Mouse (Mus musculus): ENCODE results near the gene Cbfa2t3.

GRCm38 (mm10) chr8:122620446-122620845 is 78.5 kb downstream of the Cbfa2t3 start:
- TF ChIP-seq CTCF (IDR thresholded peaks at IDR 0.05; ENCODE audit: control insufficient read depth, insufficient read depth, low read length) (no peak), POLR2A (IDR thresholded peaks at IDR 0.05; ENCODE audit: borderline replicate concordance, control insufficient read depth, low read depth, low read length) (no peak)
